16 mouse cellular contexts compared by ENCODE assay signal in the genomic region with DNA sequence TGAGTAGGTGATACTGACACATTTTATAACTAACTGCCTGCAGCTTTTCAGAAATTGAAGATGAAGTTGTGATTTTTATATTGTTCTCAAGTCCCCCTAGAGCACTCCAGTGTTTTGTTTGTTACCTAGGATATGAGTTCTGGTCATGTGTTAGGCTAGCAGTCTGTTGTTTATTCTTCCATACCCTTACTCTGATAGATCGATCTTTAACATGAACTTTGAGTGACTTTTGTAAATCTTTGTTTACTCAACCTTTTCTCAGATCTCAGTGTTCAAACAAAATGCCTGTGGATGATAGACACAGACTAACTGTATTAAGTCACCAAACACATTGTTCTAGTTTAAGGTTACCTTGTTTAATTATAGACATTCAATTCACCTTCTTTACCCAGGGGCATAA.
"Had no signal": no experiment of that assay in that cellular context is flagged by ENCODE, and none has a peak within 500 bp of the region (broad histone marks: within the 10 kb centered on the region; RNA-seq: fewer than 3 reads in every experiment).

No protein-coding gene starts in this region.

- H3K9ac ChIP-seq: neural tube, embryonic 12.5 days; neural tube, embryonic 13.5 days; neural tube, embryonic 15.5 days; stomach, embryonic 15.5 days had no signal

- DNase-seq: retina, postnatal 1 day; right cerebral cortex, adult 18-20 months; right cerebral cortex, postnatal 14 days; right cerebral cortex, postnatal 25 days; right cerebral cortex, postnatal 4 days; spleen, adult 18-20 months; thymus, adult 18-20 months; thymus, adult 2 months; thymus, postnatal 14 days; thymus, postnatal 25 days; thymus, postnatal 36 days; thymus, postnatal 4 days had no signal

- H3K4me3 ChIP-seq: neural tube, embryonic 12.5 days; neural tube, embryonic 13.5 days; neural tube, embryonic 15.5 days; stomach, embryonic 15.5 days had no signal

- H3K36me3 ChIP-seq: neural tube, embryonic 12.5 days; neural tube, embryonic 13.5 days; neural tube, embryonic 15.5 days; stomach, embryonic 15.5 days had no signal

- H3K4me1 ChIP-seq: neural tube, embryonic 12.5 days; neural tube, embryonic 13.5 days; neural tube, embryonic 15.5 days; stomach, embryonic 15.5 days had no signal

- H3K27ac ChIP-seq: neural tube, embryonic 12.5 days; neural tube, embryonic 13.5 days; neural tube, embryonic 15.5 days; stomach, embryonic 15.5 days had no signal

- H3K4me2 ChIP-seq: neural tube, embryonic 12.5 days; neural tube, embryonic 13.5 days; neural tube, embryonic 15.5 days; stomach, embryonic 15.5 days had no signal

- H3K9me3 ChIP-seq: neural tube, embryonic 12.5 days; neural tube, embryonic 13.5 days; neural tube, embryonic 15.5 days; stomach, embryonic 15.5 days had no signal

- H3K27me3 ChIP-seq: neural tube, embryonic 12.5 days; neural tube, embryonic 13.5 days; neural tube, embryonic 15.5 days; stomach, embryonic 15.5 days had no signal
